Mouse (Mus musculus) kidney, adult 2 months (tissue): Measurements from ENCODE around the gene Vsig10l. TPM values are rescaled to one million over a fixed set of nuclear protein-coding genes. Genes with fewer than 3 reads are reported as not detected.

Experiments used
- DNase-seq: peaks from one replicate; pipeline ENCODE4 v3.0.0; 2021
- H3K27ac ChIP-seq: fragments of 200-500 bp; 2 replicates; pipeline ENCODE4 v1.5.1; 2012; ENCODE audit warnings: low read depth, low read length, control low read depth, inconsistent platforms; ENCODE audit not compliant: insufficient read depth
- H3K27me3 ChIP-seq: fragments of 200-500 bp; replicated peaks from 2 replicates; pipeline ENCODE4 v1.6.1; 2012; ENCODE audit warnings: mild to moderate bottlenecking, moderate library complexity, low read length, inconsistent platforms; ENCODE audit not compliant: control insufficient read depth, insufficient read depth
- H3K36me3 ChIP-seq: fragments of 200-500 bp; 2 replicates; pipeline ENCODE4 v1.6.1; 2012; ENCODE audit warnings: mild to moderate bottlenecking, moderate library complexity, low read length, inconsistent platforms; ENCODE audit not compliant: control insufficient read depth, insufficient read depth
- H3K4me1 ChIP-seq: fragments of 200-500 bp; 2 replicates; pipeline ENCODE4 v1.6.1; 2011; ENCODE audit warnings: low read length; ENCODE audit not compliant: control insufficient read depth, insufficient read depth
- H3K4me3 ChIP-seq: fragments of 200-500 bp; 2 replicates; pipeline ENCODE4 v1.5.1; 2011; ENCODE audit warnings: mild to moderate bottlenecking, low read depth, low read length, control low read depth; ENCODE audit not compliant: insufficient read depth
- CTCF ChIP-seq: fragments of 200-500 bp; conservative IDR thresholded peaks from 2 replicates; pipeline ENCODE4 v1.5.1; 2011; ENCODE audit warnings: low read depth, mild to moderate bottlenecking, control low read depth, low read length, moderate library complexity, mixed read lengths; ENCODE audit not compliant: insufficient read depth, insufficient read length
- POLR2A ChIP-seq: fragments of 200-500 bp; IDR thresholded peaks from one replicate; pipeline ENCODE4 v1.6.1; 2011; ENCODE audit warnings: low read depth, low read length, control low read depth
- WGBS: fragments of 180-500 bp; shearing (Covaris S2); methylation state at CpG from one replicate; pipeline ENCODE4 v1.1.7; 2018; 5-methylcytosine and 5-hydroxymethylcytosine counted together
- polyA plus RNA-seq: library from polyadenylated mRNA; depleted of rRNA; stranded (reverse); fragments of >200 nt; gene quantifications from 2 replicates; pipeline ENCODE4 v1.2.3, GENCODE M21; 2012

Gene Vsig10l
- polyA plus RNA-seq, 1 experiment: 5.9 TPM

- peak; percentile 92 for DNase-seq
- no peaks in the 10 kb centered on the region for H3K27me3 ChIP-seq
- peaks cover 22% of the 10 kb centered on the region for H3K4me1 ChIP-seq
- H3K27ac ChIP-seq: peak overlapping the region; percentile 100
- 1% methylated on average over 36 of the region's 36 CpGs for WGBS
- H3K36me3 ChIP-seq: no peaks in the 10 kb centered on the region
- H3K4me3 ChIP-seq: peak overlapping the region; percentile 71
- TF ChIP-seq POLR2A (peak; percentile 64), CTCF (no peak)
Observed at GRCm38 (mm10) chr7:43443126-43443916, 19.6 kb upstream of the Vsig10l start.

- Histone ChIP-seq H3K27me3 (no peaks in the 10 kb centered on the region), H3K36me3 (no peaks in the 10 kb centered on the region), H3K27ac (peak within 1 kb of the TSS; percentile 100), H3K4me1 (peaks cover 24% of the 10 kb centered on the region), H3K4me3 (peak within 1 kb of the TSS; percentile 77)
- WGBS: under 1% methylated on average over 27 of the region's 27 CpGs
- no peak for TF ChIP-seq CTCF
- TF ChIP-seq POLR2A: peak; percentile 96
- DNase-seq: peak; percentile 99
Observed at GRCm38 (mm10) chr7:43443917-43444293, 19.0 kb upstream of the Vsig10l start, which contains the start of the genes Etfb and Gm45233. Gene Etfb, plus strand, starts transcription at chr7:43444083. Gene Gm45233, plus strand, starts transcription at chr7:43444128.

- H3K27me3 ChIP-seq: no peaks in the 10 kb centered on the region
- no peak overlapping the region for H3K4me3 ChIP-seq
- H3K4me1 ChIP-seq: peaks cover 34% of the 10 kb centered on the region
- 27% methylated on average over 4 of the region's 4 CpGs for WGBS
- H3K36me3 ChIP-seq: no peaks in the 10 kb centered on the region; the same call in 1 of the 2 replicates
- TF ChIP-seq POLR2A (no peak), CTCF (no peak)
- peak; percentile 95 for DNase-seq
- H3K27ac ChIP-seq: peak overlapping the region; percentile 51; the same call in 1 of the 2 replicates
Observed at GRCm38 (mm10) chr7:43447801-43448200, 15.2 kb upstream of the Vsig10l start.

GRCm38 (mm10) chr7:43448246-43448645 lies 14.7 kb upstream of the Vsig10l start:
- 47% methylated on average over 3 of the region's 3 CpGs for WGBS
- H3K27ac ChIP-seq: peak overlapping the region; percentile 51
- no peak for TF ChIP-seq CTCF
- TF ChIP-seq POLR2A: no peak
- no peaks in the 10 kb centered on the region for H3K27me3 ChIP-seq
- peak; percentile 77 for DNase-seq
- no peak overlapping the region for H3K4me3 ChIP-seq
- H3K36me3 ChIP-seq: no peaks in the 10 kb centered on the region; the same call in 1 of the 2 replicates
- peaks cover 38% of the 10 kb centered on the region for H3K4me1 ChIP-seq

- H3K27me3 ChIP-seq: no peaks in the 10 kb centered on the region
- peaks cover 45% of the 10 kb centered on the region for H3K4me1 ChIP-seq
- no peak overlapping the region for H3K4me3 ChIP-seq
- WGBS: 61% methylated on average over 2 of the region's 2 CpGs
- TF ChIP-seq CTCF (no peak), POLR2A (no peak)
- H3K36me3 ChIP-seq: no peaks in the 10 kb centered on the region; the same call in 1 of the 2 replicates
- peak overlapping the region; percentile 8; the same call in 1 of the 2 replicates for H3K27ac ChIP-seq
- no peak for DNase-seq
Observed at GRCm38 (mm10) chr7:43449811-43450210, 13.1 kb upstream of the Vsig10l start.

- peaks cover 1% of the 10 kb centered on the region; the same call in 1 of the 2 replicates for H3K36me3 ChIP-seq
- H3K4me3 ChIP-seq: no peak overlapping the region
- H3K4me1 ChIP-seq: peaks cover 39% of the 10 kb centered on the region
- H3K27me3 ChIP-seq: no peaks in the 10 kb centered on the region
- 87% methylated on average over 11 of the region's 11 CpGs for WGBS
- no peak for DNase-seq
- no peak for TF ChIP-seq POLR2A
- no peak; the same call in 1 of the 2 replicates for TF ChIP-seq CTCF
- H3K27ac ChIP-seq: no peak overlapping the region
Observed at GRCm38 (mm10) chr7:43451726-43452125, 11.2 kb upstream of the Vsig10l start.

- Histone ChIP-seq H3K27me3 (no peaks in the 10 kb centered on the region), H3K36me3 (peaks cover 1% of the 10 kb centered on the region; the same call in 1 of the 2 replicates), H3K4me3 (no peak overlapping the region), H3K27ac (peak overlapping the region; percentile 52; the same call in 1 of the 2 replicates), H3K4me1 (peaks cover 35% of the 10 kb centered on the region)
- TF ChIP-seq CTCF (no peak; the same call in 1 of the 2 replicates), POLR2A (no peak)
- WGBS: 44% methylated on average over 4 of the region's 4 CpGs
- no peak for DNase-seq
Observed at GRCm38 (mm10) chr7:43452609-43453008, 10.3 kb upstream of the Vsig10l start.
